Mouse (Mus musculus) spleen, postnatal 36 days (tissue): ENCODE data around the gene Kng1.

Experiments
- DNase-seq, 2 experiments: peaks; one replicate each; pipeline ENCODE4 v3.0.0; 2022; ENCODE audit warnings: low spot score in 2 of 2, mixed read lengths in 1 of 2

Gene Kng1

DNA sequence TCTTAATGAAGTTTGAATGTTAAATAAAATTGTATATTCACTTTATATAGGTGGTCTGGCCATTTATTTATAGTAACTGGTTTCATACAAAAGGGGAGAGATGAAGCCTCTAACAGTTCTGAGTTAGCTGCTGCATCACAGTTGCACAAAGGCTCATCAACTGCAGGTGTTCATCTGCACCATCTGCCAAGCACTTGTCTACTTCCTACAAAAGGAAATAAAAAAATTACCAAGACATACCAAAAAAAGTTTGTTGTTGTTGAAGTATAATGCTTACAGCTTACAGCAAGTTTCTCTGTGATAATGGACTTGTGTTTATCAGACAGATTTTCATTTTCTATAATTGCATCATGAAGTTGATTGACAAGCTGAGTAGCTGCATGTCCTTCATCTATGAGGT is 56.2 kb downstream of the Kng1 start:
- no peak for DNase-seq

- no peak for DNase-seq
Measured at GRCm38 (mm10) chr16:23114339-23115171, 56.9 kb downstream of the Kng1 start.

GRCm38 (mm10) chr16:23115486-23115885 is 57.8 kb downstream of the Kng1 start:
- no peak for DNase-seq

DNA sequence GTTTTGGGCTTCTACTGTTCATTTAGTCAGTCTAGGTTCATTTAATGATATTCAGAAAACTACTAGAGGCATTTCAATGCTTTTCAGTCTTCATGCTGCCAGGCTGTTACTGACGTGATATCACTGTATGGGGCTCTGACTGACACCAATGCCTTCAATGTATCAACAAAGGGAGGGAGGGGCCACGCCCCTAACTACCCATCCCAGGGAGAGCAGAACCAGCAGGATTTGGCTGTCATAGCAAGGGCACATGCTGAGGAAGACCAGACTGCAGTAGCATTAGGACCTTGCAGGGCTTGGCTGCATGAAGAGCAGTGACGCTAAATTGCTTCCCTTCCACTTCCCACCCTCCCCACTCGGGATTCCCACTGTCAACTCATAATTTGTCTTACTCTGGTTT is 59.5 kb downstream of the Kng1 start:
- DNase-seq = no peak

DNA sequence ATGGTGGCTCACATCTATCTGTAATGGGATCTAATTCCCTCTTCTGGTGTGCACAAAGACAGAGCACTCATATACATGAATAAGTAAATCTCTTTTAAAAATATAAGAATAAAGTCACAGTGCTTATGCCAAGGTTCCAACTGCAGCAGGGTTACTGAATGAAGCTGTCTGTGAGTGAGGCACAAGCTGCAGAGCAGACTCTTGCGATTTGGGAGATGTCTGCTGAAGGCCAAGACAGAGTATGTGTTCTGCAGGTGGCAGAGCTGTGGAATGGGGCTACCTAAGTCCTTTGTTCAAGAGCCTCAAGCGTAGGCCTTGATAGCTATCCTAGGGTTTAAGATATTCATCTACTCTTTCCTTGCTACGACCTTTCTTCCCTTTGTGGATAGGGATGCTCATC is 64.8 kb downstream of the Kng1 start:
- DNase-seq = no peak

DNA sequence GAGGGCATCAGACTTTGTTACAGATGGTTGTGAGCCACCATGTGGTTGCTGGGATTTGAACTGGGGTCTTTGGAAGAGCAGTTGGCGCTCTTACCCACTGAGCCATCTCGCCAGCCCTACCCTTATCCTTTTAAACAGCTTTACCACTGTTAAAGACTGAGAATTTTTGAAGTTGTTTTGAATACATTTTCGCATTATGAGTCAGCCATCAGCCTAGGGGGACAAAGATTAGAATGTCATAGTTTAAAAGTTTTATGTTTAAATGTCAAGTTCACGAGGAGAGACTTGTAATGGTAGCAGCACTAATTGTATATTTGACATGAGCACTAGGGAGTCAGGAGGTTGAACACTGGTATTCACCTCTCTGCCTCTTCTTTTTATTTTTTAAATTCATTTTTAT is 65.4 kb downstream of the Kng1 start:
- DNase-seq = no peak

DNA sequence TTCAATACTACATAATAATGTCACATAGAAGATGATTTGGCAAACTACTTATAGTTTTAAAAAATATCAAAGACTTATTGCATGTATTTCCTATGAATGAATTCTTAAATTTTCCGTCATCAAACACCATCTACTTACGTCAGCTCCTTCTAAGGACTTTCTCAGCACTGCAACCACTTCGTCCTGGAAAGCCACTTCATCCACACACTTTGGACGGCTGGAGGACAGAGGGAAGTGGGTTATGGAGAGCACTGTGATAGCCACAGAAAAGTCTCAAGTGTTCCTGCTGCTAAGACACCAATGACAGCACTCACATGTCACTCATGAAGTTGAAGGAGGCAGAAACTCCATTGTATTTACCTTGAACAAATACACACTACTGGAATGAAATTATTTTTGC is 66.7 kb downstream of the Kng1 start:
- DNase-seq = no peak

DNA sequence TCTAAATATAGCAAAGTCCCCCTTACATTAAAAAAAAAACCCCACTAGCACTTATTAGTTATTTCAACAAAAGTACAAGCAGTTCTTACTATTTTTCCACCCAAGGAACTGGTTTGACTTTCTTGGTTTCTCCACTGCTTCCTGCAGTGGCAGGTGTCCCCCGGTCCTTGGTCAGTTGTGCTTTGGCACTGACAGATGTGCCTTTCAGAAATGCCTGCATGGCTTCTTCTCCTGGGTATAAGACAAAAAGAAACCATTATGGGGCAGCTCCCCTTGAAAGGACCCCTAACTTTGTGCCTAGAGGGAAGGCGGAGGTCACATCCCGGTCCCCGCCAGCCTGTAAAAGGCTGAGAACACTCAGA is 69.6 kb downstream of the Kng1 start:
- no peak for DNase-seq

DNA sequence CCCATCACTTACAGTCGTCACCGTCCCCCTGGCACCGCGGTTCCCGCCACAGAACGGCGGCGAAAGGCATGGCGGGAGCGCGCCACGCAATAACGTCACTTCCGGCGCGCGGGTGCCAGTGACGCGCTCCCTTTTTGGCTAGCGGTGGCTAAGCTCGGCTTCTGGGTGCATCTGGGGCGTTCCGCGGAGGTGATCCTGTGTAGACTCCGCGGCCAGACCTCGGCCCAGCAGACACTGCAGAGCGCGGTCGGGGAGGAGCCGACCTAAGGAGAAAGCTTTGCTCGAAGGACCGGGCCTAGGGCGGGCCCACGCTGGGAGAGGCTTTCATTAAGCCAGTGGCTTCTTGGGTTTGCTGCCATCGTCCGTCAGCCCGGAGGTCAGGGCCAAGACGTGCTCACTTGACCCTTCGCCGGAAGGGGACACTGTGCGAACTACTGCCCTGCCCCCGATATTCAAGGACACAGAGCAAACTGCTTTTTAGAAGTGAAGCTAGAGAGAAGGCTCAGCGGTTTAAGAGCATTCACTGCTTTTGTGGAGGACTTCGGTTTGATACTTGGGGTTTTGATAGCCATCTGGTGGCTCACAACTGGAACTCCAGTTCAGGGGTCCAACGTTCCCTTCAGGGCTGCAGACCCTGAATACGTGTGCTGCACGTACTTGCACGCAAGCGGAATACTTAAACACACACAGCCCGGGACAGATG is 70.2 kb downstream of the Kng1 start, which contains the start of gene Rfc4:
Gene Rfc4, minus strand, starts transcription at position 65 of the 703 bp plus-strand sequence.
- peak; percentile 89 to 90 for DNase-seq

GRCm38 (mm10) chr16:23130303-23130702 is 72.6 kb downstream of the Kng1 start:
- DNase-seq = no peak
